Mouse (Mus musculus): ENCODE results near the gene Slc6a5.

Gene Slc6a5

GRCm38 (mm10) chr7:49984698-49985097, 74.8 kb downstream of the Slc6a5 start:
- DNase-seq = no peak

- no peak for DNase-seq
These were observed 76.0 kb downstream of the Slc6a5 start for GRCm38 (mm10) chr7:49985947-49986346.

GRCm38 (mm10) chr7:49999321-49999720, 89.4 kb downstream of the Slc6a5 start:
- DNase-seq = no peak

GRCm38 (mm10) chr7:50005268-50005667, 95.3 kb downstream of the Slc6a5 start:
- DNase-seq = no peak

Data from spleen, adult 18-20 months (tissue).